Mouse (Mus musculus) kidney, adult 11 months (tissue): Measurements from ENCODE around the gene Limd1.
"Not testable (repeated sequence)": the region's sequence is repeated elsewhere in the genome, so short reads cannot be mapped to it uniquely, and the experiment has no call there.

Source experiments
- DNase-seq: peaks from one replicate; pipeline ENCODE4 v3.0.0; 2022

Limd1 gene

GRCm38 (mm10) chr9:123478586-123479195, at the start of gene Limd1:
Gene Limd1 (plus strand): TSS chr9:123478706.
- peak; percentile 69 for DNase-seq

GRCm38 (mm10) chr9:123429863-123430262, 48.6 kb upstream of the Limd1 start:
- DNase-seq: no peak

- no peak for DNase-seq
Measured at GRCm38 (mm10) chr9:123430973-123431372, 47.5 kb upstream of the Limd1 start.

GRCm38 (mm10) chr9:123438223-123438622, 40.3 kb upstream of the Limd1 start:
- DNase-seq: no peak

GRCm38 (mm10) chr9:123440230-123441058, 38.1 kb upstream of the Limd1 start:
- no peak for DNase-seq

GRCm38 (mm10) chr9:123447101-123447500, 31.4 kb upstream of the Limd1 start:
- not testable (repeated sequence) for DNase-seq

GRCm38 (mm10) chr9:123448594-123448993, 29.9 kb upstream of the Limd1 start:
- no peak for DNase-seq

GRCm38 (mm10) chr9:123450174-123450573, 28.3 kb upstream of the Limd1 start:
- DNase-seq: no peak

- DNase-seq: no peak
Measured at GRCm38 (mm10) chr9:123451772-123452171, 26.7 kb upstream of the Limd1 start.

GRCm38 (mm10) chr9:123456634-123457602, 21.6 kb upstream of the Limd1 start:
- DNase-seq: peak; percentile 28

- peak; percentile 22 for DNase-seq
Measured at GRCm38 (mm10) chr9:123457603-123458002, 20.9 kb upstream of the Limd1 start.

GRCm38 (mm10) chr9:123467141-123467620, 11.3 kb upstream of the Limd1 start:
- DNase-seq: no peak

- no peak for DNase-seq
Measured at GRCm38 (mm10) chr9:123468406-123469085, 10.0 kb upstream of the Limd1 start.

GRCm38 (mm10) chr9:123469087-123469486, 9.4 kb upstream of the Limd1 start:
- DNase-seq: no peak

- peak; percentile 76 for DNase-seq
Measured at GRCm38 (mm10) chr9:123473377-123473776, 5.1 kb upstream of the Limd1 start.

- no peak for DNase-seq
Measured at GRCm38 (mm10) chr9:123475569-123475968, 2.9 kb upstream of the Limd1 start.

- DNase-seq: peak; percentile 54
Measured at GRCm38 (mm10) chr9:123478031-123478585, 398 bp upstream of the Limd1 start.

- DNase-seq: no peak
Measured at GRCm38 (mm10) chr9:123479196-123479669, 727 bp downstream of the Limd1 start.

GRCm38 (mm10) chr9:123479876-123480252, 1.4 kb downstream of the Limd1 start:
- DNase-seq: no peak

- no peak for DNase-seq
Measured at GRCm38 (mm10) chr9:123480253-123480921, 1.9 kb downstream of the Limd1 start.

- DNase-seq: no peak
Measured at GRCm38 (mm10) chr9:123481136-123481535, 2.6 kb downstream of the Limd1 start.
